Mouse (Mus musculus): ENCODE data around the gene Colgalt1. TPM values are rescaled to one million over a fixed set of nuclear protein-coding genes. Genes with fewer than 3 reads are reported as not detected.

Gene Colgalt1
- polyA plus RNA-seq, 1 experiment from 2014 or later: 41.8 TPM

DNA sequence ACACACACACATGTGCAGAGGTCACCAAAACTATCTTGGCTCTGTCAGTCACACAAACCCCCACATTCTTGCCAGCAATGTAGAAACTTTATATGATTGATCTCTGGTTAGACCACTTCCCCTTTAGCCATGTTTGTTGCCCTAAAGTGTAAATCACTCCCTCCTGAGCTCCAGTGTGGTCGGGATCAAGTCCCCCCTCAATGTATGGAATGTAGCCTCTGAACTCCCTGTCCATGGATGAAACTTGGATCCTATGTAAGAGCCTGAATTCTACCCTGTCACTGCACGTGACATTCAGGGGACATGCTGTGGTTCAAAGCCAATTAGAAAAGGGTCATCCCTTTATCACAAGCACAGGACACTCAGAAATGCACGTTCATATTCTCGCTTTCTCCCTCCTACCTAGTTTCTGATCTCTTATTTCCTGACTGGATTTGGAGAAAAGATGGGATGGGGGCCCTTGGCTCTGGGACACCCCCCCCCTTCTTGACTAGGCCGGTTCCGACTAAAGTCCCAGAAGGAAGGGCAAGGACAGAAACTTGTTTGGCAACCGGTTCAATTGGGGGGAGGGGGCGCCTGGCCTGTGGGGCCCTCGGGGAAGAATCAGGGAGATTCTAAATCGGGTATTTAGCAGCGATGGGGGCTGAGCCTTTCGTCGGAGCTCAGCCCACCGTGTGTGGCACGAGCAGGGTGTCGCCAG lies 17.7 kb downstream of the Colgalt1 start:
- Histone ChIP-seq H3K4me2 (ENCODE audit: low read depth, low read length, severe bottlenecking) (peak overlapping the region; percentile 94), H3K4me3 (ENCODE audit: low read depth, low read length) (peak overlapping the region; percentile 44), H3K27ac (ENCODE audit: low read depth, low read length) (no peak overlapping the region), H3K9ac (ENCODE audit: low read length) (peak overlapping the region; percentile 66), H3K9me3 (ENCODE audit: control insufficient read depth, low read length) (peaks cover 3% of the 10 kb centered on the region; the same call in 1 of the 2 replicates), H3K36me3 (ENCODE audit: control insufficient read depth, insufficient read depth, low read length) (peaks cover 1% of the 10 kb centered on the region), H3K4me1 (replicated peaks; ENCODE audit: control insufficient read depth, insufficient read depth, low read length) (peaks cover 3% of the 10 kb centered on the region; the same call in 1 of the 2 replicates), H3K27me3 (ENCODE audit: control insufficient read depth, insufficient read depth, low read length) (peaks cover 13% of the 10 kb centered on the region)
- DNase-seq (ENCODE audit: low spot score) (no peak), ATAC-seq (replicated peaks; ENCODE audit: low FRiP score) (no peak)
- WGBS: 8% methylated on average over 16 of the region's 16 CpGs

GRCm38 (mm10) chr8:71629096-71629697 lies 18.4 kb downstream of the Colgalt1 start:
- peak overlapping the region; percentile 94 for H3K4me2 ChIP-seq (ENCODE audit: low read depth, low read length, severe bottlenecking)
- H3K27me3 ChIP-seq (ENCODE audit: control insufficient read depth, insufficient read depth, low read length): peaks cover 16% of the 10 kb centered on the region
- H3K9ac ChIP-seq (ENCODE audit: low read length): peak overlapping the region; percentile 66
- ATAC-seq (replicated peaks; ENCODE audit: low FRiP score) (peak; percentile 88), DNase-seq (ENCODE audit: low spot score) (peak; percentile 96)
- H3K27ac ChIP-seq (ENCODE audit: low read depth, low read length): no peak overlapping the region
- no peaks in the 10 kb centered on the region for H3K36me3 ChIP-seq (ENCODE audit: control insufficient read depth, insufficient read depth, low read length)
- H3K4me1 ChIP-seq (replicated peaks; ENCODE audit: control insufficient read depth, insufficient read depth, low read length): peaks cover 3% of the 10 kb centered on the region; the same call in 1 of the 2 replicates
- H3K4me3 ChIP-seq (ENCODE audit: low read depth, low read length): peak overlapping the region; percentile 44
- peaks cover 3% of the 10 kb centered on the region; the same call in 1 of the 2 replicates for H3K9me3 ChIP-seq (ENCODE audit: control insufficient read depth, low read length)
- under 1% methylated on average over 55 of the region's 55 CpGs for WGBS

DNA sequence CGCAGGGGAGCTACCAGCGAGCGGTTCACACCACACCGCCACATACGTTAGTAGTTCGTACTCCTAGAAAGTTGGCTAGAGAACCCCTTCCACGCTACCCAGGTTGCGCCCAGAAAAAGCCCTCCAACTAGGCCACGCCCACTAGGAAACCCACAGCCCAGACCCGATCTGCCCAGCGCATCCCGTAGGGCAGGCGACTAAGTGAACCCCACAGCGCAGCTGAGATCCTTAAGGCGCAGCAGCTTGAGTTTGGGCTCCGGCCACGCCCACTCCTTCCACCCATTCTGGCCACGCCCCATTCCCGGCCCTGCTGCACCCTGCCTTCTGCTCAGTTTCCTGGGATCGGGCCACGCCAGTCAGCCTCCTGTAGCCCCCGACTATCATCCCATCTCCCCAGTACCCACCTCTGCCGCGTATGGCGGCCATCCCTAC lies 19.0 kb downstream of the Colgalt1 start:
- 2% methylated on average over 21 of the region's 25 CpGs for WGBS

GRCm38 (mm10) chr8:71630761-71631160 lies 20.0 kb downstream of the Colgalt1 start:
- Histone ChIP-seq H3K9ac (ENCODE audit: low read length) (no peak overlapping the region), H3K4me2 (ENCODE audit: low read depth, low read length, severe bottlenecking) (no peak overlapping the region), H3K27ac (ENCODE audit: low read depth, low read length) (no peak overlapping the region), H3K4me1 (replicated peaks; ENCODE audit: control insufficient read depth, insufficient read depth, low read length) (peaks cover 8% of the 10 kb centered on the region; the same call in 1 of the 2 replicates), H3K36me3 (ENCODE audit: control insufficient read depth, insufficient read depth, low read length) (no peaks in the 10 kb centered on the region), H3K9me3 (ENCODE audit: control insufficient read depth, low read length) (peaks cover 3% of the 10 kb centered on the region; the same call in 1 of the 2 replicates), H3K4me3 (ENCODE audit: low read depth, low read length) (no peak overlapping the region), H3K27me3 (ENCODE audit: control insufficient read depth, insufficient read depth, low read length) (peaks cover 20% of the 10 kb centered on the region)
- DNase-seq (ENCODE audit: low spot score) (no peak), ATAC-seq (replicated peaks; ENCODE audit: low FRiP score) (no peak)
- WGBS: 88% methylated on average over 6 of the region's 6 CpGs

More for the DNA sequence above, 19.0 kb downstream of the Colgalt1 start:
- Histone ChIP-seq H3K9ac (ENCODE audit: low read length) (peak overlapping the region; percentile 47), H3K4me1 (replicated peaks; ENCODE audit: control insufficient read depth, insufficient read depth, low read length) (peaks cover 8% of the 10 kb centered on the region; the same call in 1 of the 2 replicates), H3K9me3 (ENCODE audit: control insufficient read depth, low read length) (peaks cover 3% of the 10 kb centered on the region; the same call in 1 of the 2 replicates), H3K27ac (ENCODE audit: low read depth, low read length) (no peak overlapping the region), H3K4me3 (ENCODE audit: low read depth, low read length) (peak overlapping the region; percentile 44), H3K36me3 (ENCODE audit: control insufficient read depth, insufficient read depth, low read length) (no peaks in the 10 kb centered on the region), H3K27me3 (ENCODE audit: control insufficient read depth, insufficient read depth, low read length) (peaks cover 18% of the 10 kb centered on the region), H3K4me2 (ENCODE audit: low read depth, low read length, severe bottlenecking) (peak overlapping the region; percentile 94)
- ATAC-seq (replicated peaks; ENCODE audit: low FRiP score) (peak; percentile 59), DNase-seq (ENCODE audit: low spot score) (peak; percentile 72)

DNA sequence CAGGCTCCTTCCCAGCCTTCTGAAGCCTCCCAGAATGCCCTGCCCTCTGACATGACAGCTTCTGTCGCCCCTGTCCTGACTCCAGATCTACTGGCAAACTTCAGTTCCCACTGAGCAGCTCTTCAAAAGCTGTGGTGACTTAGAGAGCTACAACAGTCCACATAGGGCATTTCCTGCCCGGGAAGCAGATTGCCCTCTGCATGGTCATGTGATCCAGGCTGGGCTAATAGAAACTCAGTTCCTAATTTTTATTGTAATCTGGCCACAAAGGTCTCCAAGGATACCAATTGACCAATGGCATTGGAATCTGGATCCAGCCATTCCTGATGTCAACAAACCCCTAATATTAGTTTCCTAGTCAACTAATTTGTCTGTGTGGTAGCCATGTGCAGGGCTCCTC lies 21.1 kb downstream of the Colgalt1 start:
- H3K9me3 ChIP-seq (ENCODE audit: control insufficient read depth, low read length): peaks cover 3% of the 10 kb centered on the region; the same call in 1 of the 2 replicates
- H3K4me1 ChIP-seq (replicated peaks; ENCODE audit: control insufficient read depth, insufficient read depth, low read length): peaks cover 8% of the 10 kb centered on the region; the same call in 1 of the 2 replicates
- ATAC-seq (replicated peaks; ENCODE audit: low FRiP score) (no peak), DNase-seq (ENCODE audit: low spot score) (no peak)
- no peaks in the 10 kb centered on the region for H3K36me3 ChIP-seq (ENCODE audit: control insufficient read depth, insufficient read depth, low read length)
- 69% methylated on average over 2 of the region's 2 CpGs for WGBS
- no peak overlapping the region for H3K4me3 ChIP-seq (ENCODE audit: low read depth, low read length)
- peaks cover 20% of the 10 kb centered on the region for H3K27me3 ChIP-seq (ENCODE audit: control insufficient read depth, insufficient read depth, low read length)
- H3K9ac ChIP-seq (ENCODE audit: low read length): no peak overlapping the region
- H3K4me2 ChIP-seq (ENCODE audit: low read depth, low read length, severe bottlenecking): no peak overlapping the region
- no peak overlapping the region for H3K27ac ChIP-seq (ENCODE audit: low read depth, low read length)

DNA sequence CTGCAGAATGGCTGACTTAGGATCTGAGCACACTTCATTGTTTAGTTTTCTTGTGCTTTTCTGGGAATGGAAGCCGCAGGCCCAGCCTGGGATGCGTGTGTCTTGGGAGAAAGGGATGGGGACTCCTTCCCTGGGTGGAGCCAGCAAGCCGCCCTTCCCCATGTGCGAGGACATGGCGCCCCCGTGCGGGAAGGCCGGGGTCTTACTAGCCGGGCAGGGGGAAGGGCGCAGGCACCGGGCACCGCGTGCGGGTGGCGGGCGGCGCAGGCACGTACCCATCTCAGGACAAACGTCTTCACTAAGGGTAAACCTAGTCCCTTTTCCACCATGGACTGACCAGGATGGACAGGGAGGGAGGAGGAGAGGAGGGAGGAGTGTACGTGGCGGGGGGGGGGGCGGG lies 22.4 kb downstream of the Colgalt1 start:
- H3K27me3 ChIP-seq (ENCODE audit: control insufficient read depth, insufficient read depth, low read length): peaks cover 20% of the 10 kb centered on the region
- ATAC-seq (replicated peaks; ENCODE audit: low FRiP score): no peak
- WGBS: 9% methylated on average over 16 of the region's 22 CpGs
- H3K9ac ChIP-seq (ENCODE audit: low read length): no peak overlapping the region
- H3K9me3 ChIP-seq (ENCODE audit: control insufficient read depth, low read length): peaks cover 3% of the 10 kb centered on the region; the same call in 1 of the 2 replicates
- peaks cover 8% of the 10 kb centered on the region; the same call in 1 of the 2 replicates for H3K4me1 ChIP-seq (replicated peaks; ENCODE audit: control insufficient read depth, insufficient read depth, low read length)
- no peak overlapping the region for H3K27ac ChIP-seq (ENCODE audit: low read depth, low read length)
- no peak overlapping the region for H3K4me3 ChIP-seq (ENCODE audit: low read depth, low read length)
- H3K4me2 ChIP-seq (ENCODE audit: low read depth, low read length, severe bottlenecking): no peak overlapping the region
- peak; percentile 63 for DNase-seq (ENCODE audit: low spot score)
- H3K36me3 ChIP-seq (ENCODE audit: control insufficient read depth, insufficient read depth, low read length): no peaks in the 10 kb centered on the region

- H3K4me1 ChIP-seq (replicated peaks; ENCODE audit: control insufficient read depth, insufficient read depth, low read length): peaks cover 6% of the 10 kb centered on the region; the same call in 1 of the 2 replicates
- H3K36me3 ChIP-seq (ENCODE audit: control insufficient read depth, insufficient read depth, low read length): no peaks in the 10 kb centered on the region
- peaks cover 3% of the 10 kb centered on the region; the same call in 1 of the 2 replicates for H3K9me3 ChIP-seq (ENCODE audit: control insufficient read depth, low read length)
- DNase-seq (ENCODE audit: low spot score) (peak; percentile 84), ATAC-seq (replicated peaks; ENCODE audit: low FRiP score) (peak; percentile 52)
- peak overlapping the region; percentile 42; the same call in 1 of the 2 replicates for H3K4me2 ChIP-seq (ENCODE audit: low read depth, low read length, severe bottlenecking)
- H3K27me3 ChIP-seq (ENCODE audit: control insufficient read depth, insufficient read depth, low read length): peaks cover 20% of the 10 kb centered on the region
- 0 out of 2 replicates have a peak overlapping the region, but pooled peaks have one; percentile 6 for H3K4me3 ChIP-seq (ENCODE audit: low read depth, low read length)
- no peak overlapping the region for H3K27ac ChIP-seq (ENCODE audit: low read depth, low read length)
- WGBS: 2% methylated on average over 26 of the region's 26 CpGs
- H3K9ac ChIP-seq (ENCODE audit: low read length): peak overlapping the region; percentile 45; the same call in 1 of the 2 replicates
Observed at GRCm38 (mm10) chr8:71633981-71634667, 23.3 kb downstream of the Colgalt1 start.

All from forebrain, embryonic 11.5 days (tissue).